Mouse (Mus musculus) thymus, postnatal 4 days (tissue): ENCODE measurements around the gene Prkacb.

Experiments
- DNase-seq: peaks from one replicate; pipeline ENCODE4 v3.0.0; 2021

Prkacb gene

DNA sequence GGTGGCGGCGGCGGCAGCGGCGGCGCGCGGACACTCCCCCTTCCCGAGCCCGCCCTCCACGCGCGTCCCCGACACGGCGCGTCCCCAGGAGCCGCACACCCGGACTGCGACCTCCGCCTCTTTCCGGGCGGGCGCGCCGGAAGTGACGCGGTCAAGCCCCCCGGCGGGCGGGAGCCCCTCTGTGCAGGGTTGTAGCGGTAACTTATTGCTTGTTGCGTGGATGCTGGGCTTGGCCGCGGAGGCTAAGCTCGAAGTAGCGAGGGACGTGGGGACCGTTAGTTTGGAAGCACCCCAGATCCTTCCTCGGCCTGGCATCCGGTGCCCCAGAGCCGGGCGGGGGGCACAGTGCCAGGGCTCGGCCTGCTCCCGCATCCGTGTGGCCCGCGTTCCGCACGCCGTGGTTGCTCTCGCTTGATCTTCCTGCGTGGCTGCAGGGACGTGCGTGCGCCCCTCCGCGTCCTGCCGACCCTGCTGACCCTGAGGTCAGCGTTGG is at the start of gene Prkacb:
TSS of gene Prkacb (minus strand) at position 90 of the 493 bp plus-strand sequence.
- peak; percentile 95 for DNase-seq

DNA sequence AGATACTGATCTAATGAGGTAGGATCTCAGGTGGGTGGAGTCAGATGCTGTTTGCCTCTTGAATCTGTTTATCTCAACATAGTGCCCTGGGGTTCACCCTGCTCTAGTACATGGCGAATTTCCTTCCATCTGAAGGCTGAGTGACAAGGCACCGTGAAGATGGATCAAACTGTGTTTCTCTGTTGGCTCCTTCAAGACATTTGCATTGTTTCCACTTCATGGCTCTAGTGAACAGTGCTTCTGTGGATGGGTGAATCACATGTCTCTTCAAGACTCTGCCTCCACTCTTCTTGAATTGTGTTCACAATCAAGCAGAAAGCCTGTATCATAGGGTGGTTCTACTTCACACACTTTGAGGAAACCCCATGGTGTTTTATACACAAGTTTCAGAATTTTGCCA is 47.5 kb upstream of the Prkacb start:
- DNase-seq = no peak

GRCm38 (mm10) chr3:146857373-146857772 is 44.6 kb upstream of the Prkacb start:
- no peak for DNase-seq

GRCm38 (mm10) chr3:146854473-146855087 is 41.8 kb upstream of the Prkacb start:
- no peak for DNase-seq

DNA sequence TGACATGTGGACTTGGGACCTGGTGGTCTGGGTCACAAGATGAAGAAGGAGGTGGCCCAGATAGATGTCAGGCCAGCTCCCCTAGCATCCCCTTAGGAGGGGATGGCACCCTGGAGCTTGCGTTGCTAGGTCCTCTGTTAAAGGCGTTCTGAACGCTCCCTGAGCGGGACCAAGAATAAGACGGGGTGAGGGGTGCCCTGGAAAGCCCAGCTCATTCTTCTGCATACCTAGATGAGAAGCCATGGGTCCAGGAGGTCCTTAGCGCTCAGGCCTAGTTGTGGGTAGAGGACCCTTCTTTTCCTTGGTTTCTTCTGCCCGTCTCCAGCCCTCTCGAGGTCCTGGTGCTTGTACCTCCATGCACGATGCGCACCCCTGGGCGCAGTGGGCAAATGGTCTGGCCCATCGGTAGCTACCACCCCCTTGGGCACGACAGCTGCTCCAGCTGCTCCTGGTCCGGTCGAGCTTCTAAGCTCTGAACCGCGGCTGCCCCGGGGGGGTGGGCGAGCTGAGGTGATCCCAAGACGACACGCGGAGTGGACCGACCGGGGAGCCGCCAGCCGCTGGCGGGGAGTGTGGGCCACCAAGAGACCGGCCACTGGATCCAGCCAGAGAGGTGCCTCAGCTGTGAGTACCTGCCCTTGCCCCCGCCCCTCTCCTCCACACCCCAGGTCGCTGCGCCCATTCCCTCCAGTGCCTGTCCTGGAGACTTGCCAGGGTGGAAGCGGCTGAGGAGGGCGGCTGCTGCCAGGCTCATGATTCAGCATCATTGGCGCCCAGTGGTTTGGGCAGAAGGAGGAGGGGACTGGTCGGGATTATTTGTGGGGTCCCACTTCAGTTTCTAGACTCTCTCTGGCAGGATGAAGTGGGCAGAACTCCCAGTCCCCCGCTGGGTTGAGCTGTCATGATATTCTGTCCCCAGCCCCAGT is 39.4 kb upstream of the Prkacb start, which contains the start of gene Ttll7:
TSS of gene Ttll7 (plus strand) at position 402 of the 926 bp plus-strand sequence.
- DNase-seq = peak; percentile 36

DNA sequence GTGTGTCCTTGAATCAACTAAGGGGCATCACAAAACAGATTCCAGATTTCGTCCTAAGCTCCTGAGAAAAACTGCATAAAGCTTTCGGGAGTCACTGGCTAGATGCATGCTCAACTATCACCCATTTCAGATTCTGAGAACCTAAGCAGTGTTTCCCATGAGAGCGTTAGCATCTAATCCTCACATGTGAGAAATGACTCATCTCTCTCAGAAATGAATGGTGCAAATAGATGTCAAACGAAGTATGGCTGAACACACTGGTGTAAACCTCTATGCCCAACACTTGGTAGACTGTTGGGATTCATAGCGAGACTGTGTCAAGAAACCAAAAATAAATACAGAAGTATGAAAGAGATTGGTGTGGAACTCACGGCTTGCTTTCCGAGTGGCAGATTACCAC is 36.6 kb upstream of the Prkacb start:
- no peak for DNase-seq

GRCm38 (mm10) chr3:146848112-146848511 is 35.3 kb upstream of the Prkacb start:
- DNase-seq = no peak

GRCm38 (mm10) chr3:146846237-146846636 is 33.4 kb upstream of the Prkacb start:
- no peak for DNase-seq

- no peak for DNase-seq
Observed at GRCm38 (mm10) chr3:146843470-146843869, 30.7 kb upstream of the Prkacb start.

GRCm38 (mm10) chr3:146842766-146843165 is 30.0 kb upstream of the Prkacb start:
- no peak for DNase-seq

DNA sequence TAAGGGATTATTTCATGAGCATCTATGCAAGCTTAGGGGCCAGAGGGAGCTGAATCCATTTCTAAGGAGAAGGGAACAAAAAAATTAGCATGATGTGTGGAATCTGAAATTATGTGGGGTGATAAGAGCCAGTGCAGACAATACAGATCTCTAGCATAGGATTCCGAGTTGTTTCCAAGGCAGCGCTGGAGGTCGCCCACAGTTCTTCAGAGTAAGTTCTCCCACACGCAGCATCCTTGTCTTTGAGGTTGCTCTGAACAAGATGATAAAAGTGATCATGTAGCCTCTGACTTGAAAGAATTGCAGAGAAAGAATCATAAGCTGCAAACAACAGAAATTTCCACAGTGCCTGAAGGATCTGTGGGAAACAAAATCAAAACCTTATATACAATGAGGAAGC is 7.9 kb upstream of the Prkacb start:
- no peak for DNase-seq

DNA sequence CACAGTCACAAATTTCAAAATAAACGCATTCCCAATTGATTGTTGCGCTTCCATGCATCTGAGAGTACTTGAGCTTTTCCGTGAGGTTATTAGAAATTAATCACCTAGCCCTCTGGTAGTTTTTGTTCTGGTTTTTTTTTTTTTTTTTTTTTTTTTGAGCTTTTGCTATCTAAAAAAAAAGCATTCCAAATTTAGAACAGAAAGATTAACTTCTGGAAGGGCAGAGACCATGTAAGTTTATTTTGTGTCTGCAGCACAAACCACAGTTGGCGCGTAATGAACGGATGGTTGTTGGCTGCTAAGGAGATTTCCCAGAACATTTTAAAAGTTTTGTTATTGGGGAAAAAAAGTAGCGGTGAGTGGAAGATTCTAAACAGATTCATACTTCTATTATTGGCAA is 834 bp upstream of the Prkacb start:
- DNase-seq = no peak

- DNase-seq = no peak
Observed at GRCm38 (mm10) chr3:146812041-146812878, 530 bp downstream of the Prkacb start.

- no peak for DNase-seq
Observed at GRCm38 (mm10) chr3:146793554-146794257, 19.1 kb downstream of the Prkacb start.

GRCm38 (mm10) chr3:146792144-146792748 is 20.5 kb downstream of the Prkacb start:
- DNase-seq = no peak

DNA sequence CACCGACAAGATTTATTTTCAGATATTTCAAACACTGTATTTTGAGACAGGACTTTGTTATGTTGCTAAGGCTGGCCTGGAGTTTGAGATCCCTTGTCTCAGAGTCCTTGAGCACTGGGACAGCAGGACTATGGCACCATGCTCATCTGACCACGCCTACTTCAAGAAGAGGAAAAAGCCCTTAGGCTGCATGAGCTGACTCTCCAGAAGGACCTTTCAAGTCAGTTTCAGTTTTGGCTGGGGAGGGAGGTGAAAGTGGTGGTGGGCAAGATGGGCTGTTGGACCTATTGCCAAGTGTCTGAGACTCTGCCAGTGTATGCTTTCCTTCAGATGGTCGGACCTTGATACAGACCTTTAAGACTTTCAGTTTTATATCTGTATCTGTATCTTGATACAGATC is 28.6 kb downstream of the Prkacb start:
- no peak for DNase-seq

GRCm38 (mm10) chr3:146783645-146784225 is 29.1 kb downstream of the Prkacb start:
- no peak for DNase-seq

DNA sequence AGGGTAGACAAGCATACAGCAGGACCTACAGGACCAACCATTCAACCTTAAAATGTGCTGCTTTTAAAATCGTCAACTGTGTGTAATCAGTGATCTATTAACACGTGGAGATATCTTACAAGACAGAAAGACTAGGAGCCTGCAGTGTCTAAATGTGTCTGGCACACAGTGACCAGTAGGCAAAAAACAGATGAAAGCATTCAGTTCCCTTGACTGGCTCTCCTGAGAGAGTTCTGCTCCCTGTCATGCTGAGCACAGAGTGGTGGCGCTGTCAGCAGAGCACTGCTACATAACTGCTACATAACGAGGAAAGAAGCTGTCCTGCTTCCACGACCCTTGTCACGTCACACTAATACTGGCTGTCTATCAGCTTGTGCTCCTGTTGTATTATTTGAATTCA is 30.2 kb downstream of the Prkacb start:
- no peak for DNase-seq

GRCm38 (mm10) chr3:146781131-146781530 is 31.7 kb downstream of the Prkacb start:
- DNase-seq = peak; percentile 59

- DNase-seq = no peak
Observed at GRCm38 (mm10) chr3:146780241-146780640, 32.5 kb downstream of the Prkacb start.

DNA sequence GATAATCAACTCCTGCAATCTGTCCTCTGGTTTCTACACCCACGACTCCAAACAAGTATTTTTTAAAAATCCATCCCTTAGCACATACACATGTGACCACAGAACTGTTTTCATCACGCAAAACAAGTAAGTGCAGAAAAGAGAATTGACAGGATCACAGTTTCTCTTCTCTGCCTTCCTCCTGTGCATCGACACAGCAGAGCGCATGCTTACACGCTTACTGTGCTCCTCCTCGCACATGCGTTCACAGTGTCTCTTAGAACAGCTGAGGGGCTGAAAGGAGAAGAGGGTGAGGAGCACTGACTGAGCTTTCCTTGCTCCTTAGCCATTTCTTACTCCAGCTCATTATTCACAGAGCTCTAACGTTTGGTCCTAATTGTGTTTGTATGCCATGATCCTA is 33.9 kb downstream of the Prkacb start:
- peak; percentile 47 for DNase-seq

GRCm38 (mm10) chr3:146778451-146778850 is 34.3 kb downstream of the Prkacb start:
- DNase-seq = no peak
